Comparison of ENCODE assay signal across 8 mouse cellular contexts in genomic region chr12:84068986-84069385, GRCm38 (mm10). TPM values are rescaled to one million over a fixed set of nuclear protein-coding genes. Genes with fewer than 3 reads are reported as not detected.
DNase-seq lines count a peak whose midpoint lies in the region; ATAC-seq lines count a peak whose summit lies in the region.

Gene Acot5, plus strand, starts transcription at chr12:84069325.

- H3K4me2 ChIP-seq in kidney, embryonic 14.5 days (replicated peaks; ENCODE audit: low read depth, low read length) = peak within 1 kb of the TSS; percentile 62
- H3K4me2 ChIP-seq in embryonic facial prominence, embryonic 14.5 days (ENCODE audit: low read depth, low read length) = peak within 1 kb of the TSS; percentile 61
- H3K4me2 ChIP-seq in intestine, embryonic 14.5 days (ENCODE audit: low read length) = peak within 1 kb of the TSS; percentile 57

- H3K36me3 ChIP-seq in kidney, embryonic 14.5 days (ENCODE audit: control insufficient read depth, insufficient read depth, low read length) = no peaks in the 10 kb centered on the region
- H3K36me3 ChIP-seq in embryonic facial prominence, embryonic 14.5 days (ENCODE audit: control insufficient read depth, insufficient read depth, low read length) = no peaks in the 10 kb centered on the region
- no peaks in the 10 kb centered on the region for H3K36me3 ChIP-seq in intestine, embryonic 14.5 days (ENCODE audit: control insufficient read depth, insufficient read depth, low read length)

- H3K27ac ChIP-seq in kidney, embryonic 14.5 days (ENCODE audit: low read depth, low read length) = no peak within 1 kb of the TSS
- H3K27ac ChIP-seq in embryonic facial prominence, embryonic 14.5 days (replicated peaks; ENCODE audit: low read depth, low read length) = no peak within 1 kb of the TSS
- H3K27ac ChIP-seq in intestine, embryonic 14.5 days (ENCODE audit: low read depth) = no peak within 1 kb of the TSS

- DNase-seq in kidney, postnatal 4 days = no peak
- DNase-seq in embryonic facial prominence, embryonic 14.5 days (ENCODE audit: low spot score) = no peak
- no peak for DNase-seq in intestine, embryonic 14.5 days (ENCODE audit: low spot score)
- peak; percentile 19 for DNase-seq in neural tube, embryonic 10.5 days (ENCODE audit: extremely low spot score, low spot score)
- no peak for DNase-seq in spleen, adult 18-20 months
- no peak for DNase-seq in ovary, adult 18-20 months (ENCODE audit: low spot score)
- DNase-seq in yolk sac, embryonic 10.5 days (ENCODE audit: low spot score) = no peak

- H3K4me3 ChIP-seq in kidney, embryonic 14.5 days (ENCODE audit: low read length) = peak within 1 kb of the TSS; percentile 35
- peak within 1 kb of the TSS; percentile 40 for H3K4me3 ChIP-seq in embryonic facial prominence, embryonic 14.5 days (ENCODE audit: low read depth, low read length)
- peak within 1 kb of the TSS; percentile 33 for H3K4me3 ChIP-seq in intestine, embryonic 14.5 days (ENCODE audit: low read depth, low read length)

- peak within 1 kb of the TSS; percentile 51; the same call in 1 of the 2 replicates for H3K9ac ChIP-seq in kidney, embryonic 14.5 days (ENCODE audit: low read depth, low read length)
- peak within 1 kb of the TSS; percentile 46 for H3K9ac ChIP-seq in embryonic facial prominence, embryonic 14.5 days (ENCODE audit: low read depth, low read length)
- no peak within 1 kb of the TSS for H3K9ac ChIP-seq in intestine, embryonic 14.5 days (ENCODE audit: low read length)

- 32% methylated on average over 9 of the region's 9 CpGs for WGBS in kidney, embryonic 14.5 days
- 48% methylated on average over 9 of the region's 9 CpGs for WGBS in embryonic facial prominence, embryonic 14.5 days
- 51% methylated on average over 9 of the region's 9 CpGs for WGBS in intestine, embryonic 14.5 days

- H3K4me1 ChIP-seq in kidney, embryonic 14.5 days (ENCODE audit: control insufficient read depth, insufficient read depth, low read length) = no peaks in the 10 kb centered on the region
- no peaks in the 10 kb centered on the region for H3K4me1 ChIP-seq in embryonic facial prominence, embryonic 14.5 days (ENCODE audit: control insufficient read depth, insufficient read depth, low read length)
- no peaks in the 10 kb centered on the region for H3K4me1 ChIP-seq in intestine, embryonic 14.5 days (replicated peaks; ENCODE audit: control insufficient read depth, insufficient read depth, low read length)

- ATAC-seq in kidney, embryonic 14.5 days (ENCODE audit: low FRiP score, low TSS enrichment) = no peak
- ATAC-seq in embryonic facial prominence, embryonic 14.5 days (ENCODE audit: low read depth) = no peak
- ATAC-seq in intestine, embryonic 14.5 days (replicated peaks; ENCODE audit: low FRiP score, low TSS enrichment, low read depth) = no peak

- no peaks in the 10 kb centered on the region for H3K9me3 ChIP-seq in kidney, embryonic 14.5 days (ENCODE audit: control insufficient read depth, low read length)
- no peaks in the 10 kb centered on the region for H3K9me3 ChIP-seq in embryonic facial prominence, embryonic 14.5 days (ENCODE audit: control insufficient read depth, low read length)
- no peaks in the 10 kb centered on the region for H3K9me3 ChIP-seq in intestine, embryonic 14.5 days (ENCODE audit: control insufficient read depth, low read length)

- H3K27me3 ChIP-seq in kidney, embryonic 14.5 days (ENCODE audit: control insufficient read depth, insufficient read depth, low read length) = peaks cover 9% of the 10 kb centered on the region; the same call in 1 of the 2 replicates
- peaks cover 21% of the 10 kb centered on the region for H3K27me3 ChIP-seq in embryonic facial prominence, embryonic 14.5 days (replicated peaks; ENCODE audit: control insufficient read depth, insufficient read depth, low read length)
- H3K27me3 ChIP-seq in intestine, embryonic 14.5 days (replicated peaks; ENCODE audit: control insufficient read depth, insufficient read depth, low read length) = peaks cover 28% of the 10 kb centered on the region

RNA-seq across cellular contexts. Expression of gene Acot5, which starts in this region (rescaled TPM):
- not detected in 2 replicates for polyA plus RNA-seq in kidney, embryonic 14.5 days (2014; fragmentation: Nextera tagmentation; extraction: Ambion mirVana)
- polyA plus RNA-seq in embryonic facial prominence, embryonic 14.5 days (2014; fragmentation: Nextera tagmentation; extraction: Ambion mirVana) = not detected in 2 replicates
- not detected in 2 replicates for polyA plus RNA-seq in intestine, embryonic 14.5 days (2014; fragmentation: Nextera tagmentation; extraction: Ambion mirVana)
